Mouse (Mus musculus) spleen, postnatal 4 days (tissue): ENCODE data around the gene Fam173a.

Source experiments
- DNase-seq, 2 experiments: peaks; one replicate each; pipeline ENCODE4 v3.0.0; 2022; ENCODE audit warnings: low spot score in 2 of 2

Fam173a gene

GRCm38 (mm10) chr17:25792615-25793014, at the start of gene Fam173a:
Fam173a (minus strand) TSS chr17:25792901.
- DNase-seq: peak; percentile 75 to 86

DNA sequence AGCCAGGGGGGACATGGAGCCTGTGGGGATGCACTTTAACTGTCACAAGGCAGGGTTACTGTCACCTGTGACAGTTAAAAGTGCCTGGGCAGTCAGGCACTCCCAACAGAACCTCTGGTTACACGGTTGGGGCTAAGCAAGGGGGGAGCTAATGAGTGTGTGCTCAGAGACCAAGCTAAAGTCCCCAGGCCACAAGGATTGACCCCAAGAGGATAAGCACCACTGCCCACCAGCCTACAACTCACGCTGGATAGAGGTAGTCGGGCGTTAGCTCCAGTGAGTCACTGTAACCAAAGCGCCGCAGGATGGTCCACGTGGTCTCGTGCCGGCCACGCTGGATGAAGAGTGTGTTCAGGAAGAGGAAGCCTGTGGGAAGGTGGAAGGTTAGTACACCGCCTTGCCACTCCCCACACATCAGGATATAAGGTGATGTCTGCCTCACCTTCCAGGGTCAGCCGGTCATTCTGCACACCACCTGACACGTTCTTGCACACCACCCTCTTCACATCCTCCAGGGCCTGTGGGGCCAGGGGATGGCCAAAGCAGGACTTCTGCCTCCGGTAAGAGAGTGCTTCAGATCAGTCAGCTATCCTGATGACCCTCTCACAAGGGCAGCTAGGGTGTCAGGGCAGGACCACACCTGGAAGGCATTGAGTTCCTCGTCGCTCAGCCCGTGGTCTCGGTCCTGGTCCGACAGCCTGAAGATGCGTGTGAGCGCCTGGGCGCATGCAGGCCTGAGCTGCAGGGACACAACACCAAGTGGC, 48.6 kb upstream of the Fam173a start, which contains the start of gene Gm20683:
Gene Gm20683 (minus strand): TSS at position 647 of the 764 bp plus-strand sequence.
- DNase-seq: no peak

DNA sequence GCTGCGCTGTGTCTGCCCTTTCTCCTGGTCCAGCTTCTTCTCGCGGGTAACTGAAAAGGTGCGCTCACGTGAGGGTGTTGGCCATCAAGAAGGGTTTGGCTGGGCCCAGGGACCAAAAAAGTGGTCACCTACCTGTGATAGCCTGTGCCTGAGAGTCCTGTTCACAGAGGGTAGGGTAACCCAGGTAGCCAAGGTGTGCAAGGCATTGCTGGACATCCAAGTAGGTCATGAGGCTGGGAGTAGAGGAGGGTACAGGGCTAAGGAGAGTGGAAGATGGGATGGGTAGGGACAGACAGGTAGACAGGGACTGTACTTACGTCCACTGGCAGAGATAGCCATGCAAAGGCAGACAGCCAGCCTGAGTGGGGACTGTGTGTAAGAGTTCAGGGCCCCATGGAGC, 47.8 kb upstream of the Fam173a start:
- DNase-seq: no peak

DNA sequence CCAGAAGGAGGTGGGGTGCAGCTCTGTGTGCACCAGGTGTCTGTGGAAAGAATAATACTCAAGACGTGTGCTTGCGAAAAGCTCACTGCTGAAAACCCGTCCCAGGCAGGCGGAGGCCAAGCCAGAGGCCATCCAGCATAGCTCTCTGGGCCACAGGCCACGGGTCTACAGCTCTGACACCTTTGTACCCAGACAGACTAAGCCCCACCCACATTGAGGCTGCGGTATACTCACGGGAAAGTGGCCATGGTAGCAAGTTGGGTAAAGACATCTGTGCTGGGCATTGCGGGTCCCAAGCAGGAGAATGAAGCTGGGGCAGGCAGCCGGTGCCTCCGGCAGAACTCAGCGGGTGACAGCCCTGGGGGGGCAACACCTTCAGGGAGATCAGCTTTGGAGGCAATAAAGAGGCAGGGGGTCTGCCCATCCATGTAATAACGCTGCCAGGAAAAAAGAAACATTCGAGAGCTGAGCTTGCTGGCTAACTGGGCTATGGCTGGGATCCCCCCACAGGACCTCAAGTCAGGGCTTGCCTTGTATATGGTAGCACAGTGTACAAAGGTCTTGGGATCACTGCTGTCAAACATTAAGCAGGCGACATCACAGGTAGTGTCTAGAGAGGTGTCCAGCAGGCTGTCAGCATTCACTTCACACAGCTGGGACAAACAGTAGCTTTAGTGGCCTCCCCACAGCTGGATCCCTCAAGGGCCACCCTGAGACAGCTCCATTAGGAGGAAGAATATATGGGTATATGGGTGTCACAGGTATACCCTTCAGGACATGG, 46.9 kb upstream of the Fam173a start:
- DNase-seq: no peak

- no peak for DNase-seq
Measured at GRCm38 (mm10) chr17:25838904-25839303, 46.2 kb upstream of the Fam173a start.

DNA sequence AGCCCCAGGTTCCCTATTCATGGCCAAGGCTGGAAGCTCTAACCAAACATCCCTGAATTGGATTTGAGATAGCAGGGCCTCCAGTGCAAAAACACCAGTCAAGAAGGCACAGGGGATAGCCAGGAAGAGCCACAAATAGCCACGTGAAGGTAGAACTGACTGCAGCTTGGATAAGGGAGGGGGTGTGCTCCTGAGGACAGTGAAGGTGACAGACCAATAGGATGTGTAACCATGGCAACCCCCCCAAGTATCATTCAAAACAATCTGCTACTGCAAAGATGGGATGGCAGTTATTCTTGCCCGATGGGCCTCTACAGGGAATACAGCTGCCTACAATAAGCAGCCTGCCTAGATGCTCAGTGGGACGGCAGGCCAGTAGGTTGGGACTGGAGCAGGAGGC, 44.8 kb upstream of the Fam173a start:
- DNase-seq: no peak

DNA sequence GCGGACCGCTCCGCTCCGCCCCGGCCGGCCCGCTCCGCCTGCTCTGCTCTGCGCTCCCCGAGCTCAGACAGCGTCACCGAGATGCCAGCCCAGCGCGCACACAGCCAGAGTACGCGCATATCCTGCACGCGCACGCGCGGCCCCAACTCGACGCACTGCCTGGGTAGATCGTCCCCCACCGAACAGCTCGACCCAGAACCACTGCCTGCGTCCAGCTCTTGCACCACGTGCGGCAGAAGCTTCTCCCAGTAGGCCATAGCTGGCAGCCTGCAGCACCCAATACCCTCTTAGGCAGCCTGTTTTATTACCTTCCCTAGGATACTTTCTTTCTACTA, 44.3 kb upstream of the Fam173a start, which contains the start of gene Rhbdl1:
Gene Rhbdl1 (minus strand): TSS at position 220 of the 335 bp plus-strand sequence.
- DNase-seq: no peak

- no peak for DNase-seq
Measured at GRCm38 (mm10) chr17:25836397-25837075, 43.8 kb upstream of the Fam173a start.

- DNase-seq: no peak
Measured at GRCm38 (mm10) chr17:25835816-25836215, 43.1 kb upstream of the Fam173a start.

GRCm38 (mm10) chr17:25835301-25835700, 42.6 kb upstream of the Fam173a start:
- no peak for DNase-seq

DNA sequence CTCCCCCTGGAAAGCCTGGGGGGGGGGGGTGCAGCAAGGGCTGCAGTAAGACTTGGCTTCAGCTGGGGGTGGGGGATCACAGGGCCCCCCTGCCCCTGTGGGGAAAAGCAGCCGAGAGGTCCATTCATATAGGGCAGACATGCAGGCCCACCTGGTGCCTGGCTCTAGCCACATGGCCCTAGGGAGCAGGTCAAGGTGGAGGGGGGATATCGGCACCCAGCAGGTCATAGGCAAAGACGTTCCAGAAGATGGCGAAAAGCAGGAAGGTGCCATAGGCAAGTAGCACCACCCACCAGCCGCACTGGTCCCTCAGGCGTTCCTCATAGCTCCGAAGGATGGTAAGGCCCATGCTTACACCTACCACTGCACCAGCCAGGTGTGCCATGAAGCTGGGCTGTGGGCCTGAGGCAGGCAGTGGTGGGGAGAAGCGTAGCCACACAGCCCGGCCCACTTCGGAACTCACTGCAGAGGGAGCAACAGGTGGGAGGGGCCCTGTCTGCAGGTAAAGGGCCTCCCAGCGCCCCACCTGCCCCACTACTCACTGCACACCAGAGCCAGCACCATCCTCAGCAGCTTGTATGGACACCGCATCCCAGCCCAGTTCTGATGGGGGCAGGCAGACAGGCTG, 42.0 kb upstream of the Fam173a start:
- no peak for DNase-seq

- no peak for DNase-seq
Measured at GRCm38 (mm10) chr17:25833961-25834594, 41.4 kb upstream of the Fam173a start.

DNA sequence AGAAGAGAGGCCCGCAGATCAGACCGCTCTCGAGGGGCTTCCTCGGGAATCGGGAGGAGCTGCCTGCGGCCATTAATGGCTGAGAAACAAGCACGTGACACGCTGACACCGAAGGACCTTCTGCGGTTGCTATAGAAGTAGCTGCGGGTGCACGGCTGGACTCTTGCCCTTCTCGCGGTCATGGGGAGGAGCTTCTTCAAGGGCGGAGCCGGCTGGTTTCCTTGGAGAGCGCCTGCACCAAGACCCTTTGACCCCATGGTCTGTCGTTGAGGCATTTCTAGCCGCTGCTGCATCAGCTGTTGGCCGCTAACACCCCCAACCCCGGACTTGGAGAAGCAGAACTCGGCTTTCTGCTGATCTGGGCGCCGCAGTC, 40.6 kb upstream of the Fam173a start, which contains the start of gene Stub1:
Gene Stub1 (minus strand): TSS at position 114 of the 373 bp plus-strand sequence.
- DNase-seq: peak in 1 of 2 experiments; percentile 75

- DNase-seq: peak; percentile 99
Measured at GRCm38 (mm10) chr17:25832436-25833290, 40.0 kb upstream of the Fam173a start.

GRCm38 (mm10) chr17:25831451-25832281, 39.0 kb upstream of the Fam173a start:
- DNase-seq: peak in 1 of 2 experiments; percentile 41

- DNase-seq: no peak
Measured at GRCm38 (mm10) chr17:25830806-25831431, 38.2 kb upstream of the Fam173a start.

GRCm38 (mm10) chr17:25830200-25830753, 37.6 kb upstream of the Fam173a start:
- no peak for DNase-seq

DNA sequence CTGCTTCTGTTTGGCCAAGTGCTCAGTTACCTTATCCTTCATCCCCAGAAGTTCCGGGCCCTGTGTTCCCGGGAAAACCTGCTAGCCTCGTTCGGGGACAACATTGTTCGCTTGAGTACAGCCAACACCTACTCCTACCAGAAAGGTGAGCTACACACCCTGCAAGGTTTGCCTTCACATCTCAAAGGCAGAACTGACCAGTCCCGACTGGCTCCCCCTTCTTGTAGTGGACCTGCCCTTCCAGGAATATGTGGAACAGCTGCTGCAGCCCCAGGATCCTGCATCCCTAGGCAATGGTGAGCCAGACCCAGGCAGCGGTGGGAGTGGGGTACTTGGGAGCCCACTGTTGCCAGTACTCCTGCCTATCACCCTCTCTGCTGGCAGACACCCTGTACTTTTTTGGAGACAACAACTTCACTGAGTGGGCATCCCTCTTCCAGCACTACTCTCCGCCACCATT, 36.9 kb upstream of the Fam173a start:
- no peak for DNase-seq
